Mouse (Mus musculus): ENCODE data around the gene Phf20. TPM values are rescaled to one million over a fixed set of nuclear protein-coding genes. Genes with fewer than 3 reads are reported as not detected.
A peak's percentile ranks its signal among the peaks of the same experiment; 100 is the strongest.

The Phf20 gene
- polyA plus RNA-seq, 2 experiments: 2.9 to 10.1 TPM

- ATAC-seq (ENCODE audit: insufficient read depth) (no peak), DNase-seq (ENCODE audit: low read depth in 3 of 3, low spot score in 3 of 3) (no peak)
- Histone ChIP-seq H3K27me3 (ENCODE audit: control insufficient read depth, insufficient read depth, low read length) (no peaks in the 10 kb centered on the region), H3K4me1 (replicated peaks; ENCODE audit: control insufficient read depth in 2 of 2, insufficient read depth in 2 of 2, low read length in 1 of 2) (peaks cover 0 to 4% of the 10 kb centered on the region in 2 experiments; a peak in 1 of 4 replicates), H3K4me3 (ENCODE audit: insufficient read depth in 1 of 2, low read depth in 2 of 2, low read length in 2 of 2) (no peak overlapping the region), H3K36me3 (replicated peaks; ENCODE audit: control insufficient read depth, insufficient read depth, low read depth) (peaks cover 3% of the 10 kb centered on the region), H3K4me2 (ENCODE audit: low read depth) (no peak overlapping the region), H3K9ac (replicated peaks) (no peak overlapping the region), H3K27ac (no peak overlapping the region), H3K9me3 (ENCODE audit: control insufficient read depth, low read length) (no peaks in the 10 kb centered on the region)
- WGBS (ENCODE audit: insufficient replicate concordance): 75% methylated on average over 3 of the region's 3 CpGs
- TF ChIP-seq CTCF (IDR thresholded peaks at IDR 0.05; ENCODE audit: low read depth) (no peak), EP300 (IDR thresholded peaks at IDR 0.05; ENCODE audit: low read depth) (no peak)
These were observed 101.4 kb downstream of the Phf20 start for GRCm38 (mm10) chr2:156297653-156298052.

DNA sequence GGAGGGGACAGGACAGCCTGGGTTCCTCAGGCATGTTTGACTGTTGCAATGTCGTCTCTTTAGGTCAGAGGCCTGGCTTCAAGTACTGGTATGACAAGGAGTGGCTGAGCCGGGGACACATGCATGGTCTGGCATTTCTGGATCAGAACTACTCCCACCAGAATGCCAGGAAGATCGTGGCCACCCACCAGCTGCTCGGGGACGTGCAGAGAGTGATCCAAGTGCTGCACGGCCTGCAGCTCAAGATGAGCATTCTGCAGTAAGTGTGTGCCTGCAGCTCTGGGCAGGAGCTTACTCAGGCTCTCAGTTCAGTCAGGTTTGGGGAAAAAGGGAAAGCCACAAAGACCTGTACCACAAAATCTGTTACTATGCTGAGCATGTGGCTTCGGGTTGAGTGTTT is 102.2 kb downstream of the Phf20 start:
- 73% methylated on average over 7 of the region's 7 CpGs for WGBS (ENCODE audit: insufficient replicate concordance)
- Histone ChIP-seq H3K9me3 (ENCODE audit: control insufficient read depth, low read length) (no peaks in the 10 kb centered on the region), H3K4me1 (replicated peaks; ENCODE audit: control insufficient read depth in 2 of 2, insufficient read depth in 2 of 2, low read length in 1 of 2) (peaks cover 0 to 4% of the 10 kb centered on the region in 2 experiments; a peak in 1 of 4 replicates), H3K4me3 (ENCODE audit: insufficient read depth in 1 of 2, low read depth in 2 of 2, low read length in 2 of 2) (no peak overlapping the region), H3K27ac (no peak overlapping the region), H3K4me2 (ENCODE audit: low read depth) (no peak overlapping the region), H3K27me3 (ENCODE audit: control insufficient read depth, insufficient read depth, low read length) (no peaks in the 10 kb centered on the region), H3K36me3 (replicated peaks; ENCODE audit: control insufficient read depth, insufficient read depth, low read depth) (peaks cover 3% of the 10 kb centered on the region), H3K9ac (replicated peaks) (no peak overlapping the region)
- ATAC-seq (ENCODE audit: insufficient read depth): no peak
- TF ChIP-seq EP300 (IDR thresholded peaks at IDR 0.05; ENCODE audit: low read depth): no peak
- TF ChIP-seq CTCF (IDR thresholded peaks at IDR 0.05; ENCODE audit: low read depth): no peak
- DNase-seq (ENCODE audit: low read depth in 3 of 3, low spot score in 3 of 3): no peak

DNA sequence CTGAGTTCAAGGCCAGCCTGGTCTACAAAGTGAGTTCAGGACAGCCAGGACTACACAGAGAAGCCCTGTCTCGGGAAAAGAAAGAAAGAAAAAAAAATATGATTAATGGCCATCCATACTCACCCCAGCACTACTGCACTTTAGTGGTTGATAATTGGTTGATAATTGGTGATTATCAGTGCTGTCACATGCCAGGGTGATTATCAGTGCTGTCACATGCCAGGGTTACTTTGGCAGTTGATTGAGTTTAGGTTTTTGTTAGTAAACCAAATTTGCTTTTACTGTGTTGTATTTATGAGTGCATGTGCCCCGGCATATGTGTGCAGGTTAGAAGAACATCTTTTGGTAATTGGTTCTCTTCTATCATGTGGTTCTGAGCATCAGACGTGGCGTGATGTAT is 105.8 kb downstream of the Phf20 start:
- Histone ChIP-seq H3K27ac (no peak overlapping the region), H3K9me3 (ENCODE audit: control insufficient read depth, low read length) (no peaks in the 10 kb centered on the region), H3K4me1 (replicated peaks; ENCODE audit: control insufficient read depth in 2 of 2, insufficient read depth in 2 of 2, low read length in 1 of 2) (peaks cover 0 to 4% of the 10 kb centered on the region in 2 experiments; a peak in 1 of 4 replicates), H3K36me3 (replicated peaks; ENCODE audit: control insufficient read depth, insufficient read depth, low read depth) (peaks cover 3% of the 10 kb centered on the region), H3K4me3 (ENCODE audit: insufficient read depth in 1 of 2, low read depth in 2 of 2, low read length in 2 of 2) (no peak overlapping the region), H3K27me3 (ENCODE audit: control insufficient read depth, insufficient read depth, low read length) (no peaks in the 10 kb centered on the region), H3K4me2 (ENCODE audit: low read depth) (no peak overlapping the region), H3K9ac (replicated peaks) (no peak overlapping the region)
- ATAC-seq (ENCODE audit: insufficient read depth) (0 out of 2 replicates have a peak, but pooled peaks have one; percentile 23), DNase-seq (ENCODE audit: low read depth in 3 of 3, low spot score in 3 of 3) (peak in 1 of 3 experiments; percentile 26)
- WGBS (ENCODE audit: insufficient replicate concordance): 52% methylated on average over 4 of the region's 4 CpGs
- TF ChIP-seq EP300 (IDR thresholded peaks at IDR 0.05; ENCODE audit: low read depth) (peak; percentile 30; the same call in 1 of the 2 replicates), CTCF (IDR thresholded peaks at IDR 0.05; ENCODE audit: low read depth) (no peak)

DNA sequence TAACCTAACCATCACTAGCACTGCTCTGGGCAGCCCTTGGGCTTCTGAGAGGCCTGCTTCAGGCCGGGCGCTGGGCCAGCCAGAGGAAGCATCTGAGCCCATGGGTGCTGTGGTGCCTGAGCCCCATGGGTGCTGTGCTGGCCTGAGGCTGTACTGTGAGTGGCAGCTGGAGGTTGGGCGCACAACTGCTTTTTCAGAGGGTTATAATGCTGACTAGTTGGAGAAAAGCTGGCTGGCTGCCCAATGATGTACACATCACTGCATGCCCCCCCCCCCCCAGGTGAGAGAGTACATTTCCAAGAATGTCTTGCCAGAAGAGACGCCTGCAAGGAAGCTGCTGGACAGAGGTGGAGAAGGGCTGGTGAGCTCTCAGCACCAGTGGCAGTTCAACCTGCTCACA is 108.1 kb downstream of the Phf20 start:
- Histone ChIP-seq H3K4me3 (ENCODE audit: insufficient read depth in 1 of 2, low read depth in 2 of 2, low read length in 2 of 2) (no peak overlapping the region), H3K27me3 (ENCODE audit: control insufficient read depth, insufficient read depth, low read length) (no peaks in the 10 kb centered on the region), H3K9ac (replicated peaks) (no peak overlapping the region), H3K9me3 (ENCODE audit: control insufficient read depth, low read length) (no peaks in the 10 kb centered on the region), H3K36me3 (replicated peaks; ENCODE audit: control insufficient read depth, insufficient read depth, low read depth) (peaks cover 3% of the 10 kb centered on the region), H3K4me1 (replicated peaks; ENCODE audit: control insufficient read depth in 2 of 2, insufficient read depth in 2 of 2, low read length in 1 of 2) (peaks cover 0 to 4% of the 10 kb centered on the region in 2 experiments; a peak in 1 of 4 replicates), H3K4me2 (ENCODE audit: low read depth) (no peak overlapping the region), H3K27ac (no peak overlapping the region)
- WGBS (ENCODE audit: insufficient replicate concordance): 66% methylated on average over 4 of the region's 4 CpGs
- no peak for TF ChIP-seq CTCF (IDR thresholded peaks at IDR 0.05; ENCODE audit: low read depth)
- TF ChIP-seq EP300 (IDR thresholded peaks at IDR 0.05; ENCODE audit: low read depth): no peak
- ATAC-seq (ENCODE audit: insufficient read depth): no peak
- DNase-seq (ENCODE audit: low read depth in 3 of 3, low spot score in 3 of 3): no peak

DNA sequence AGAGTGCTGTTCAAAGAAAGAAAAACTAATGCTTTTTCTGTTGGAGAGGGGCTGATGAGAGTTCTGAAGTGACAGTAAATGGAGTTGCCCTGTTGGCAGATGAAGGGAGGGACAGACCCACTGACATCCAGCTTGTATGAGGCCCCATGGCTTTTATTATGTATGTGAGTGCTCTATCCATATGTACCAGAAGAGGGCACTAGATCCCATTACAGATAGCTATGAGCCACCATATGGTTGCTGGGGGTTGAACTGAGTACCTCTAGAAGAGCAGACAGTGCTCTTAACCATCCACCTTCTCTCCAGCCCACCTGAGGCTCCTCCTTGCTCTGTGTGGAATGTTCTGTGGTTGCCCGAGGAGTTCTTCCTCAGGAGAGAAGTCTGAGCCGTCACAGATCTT is 109.6 kb downstream of the Phf20 start:
- 61% methylated on average over 2 of the region's 2 CpGs for WGBS (ENCODE audit: insufficient replicate concordance)
- no peaks in the 10 kb centered on the region for H3K27me3 ChIP-seq (ENCODE audit: control insufficient read depth, insufficient read depth, low read length)
- TF ChIP-seq EP300 (IDR thresholded peaks at IDR 0.05; ENCODE audit: low read depth): no peak
- peak; percentile 66 for TF ChIP-seq CTCF (IDR thresholded peaks at IDR 0.05; ENCODE audit: low read depth)
- no peak overlapping the region for H3K4me2 ChIP-seq (ENCODE audit: low read depth)
- no peak overlapping the region for H3K4me3 ChIP-seq (ENCODE audit: insufficient read depth in 1 of 2, low read depth in 2 of 2, low read length in 2 of 2)
- no peak overlapping the region for H3K9ac ChIP-seq (replicated peaks)
- no peaks in the 10 kb centered on the region for H3K9me3 ChIP-seq (ENCODE audit: control insufficient read depth, low read length)
- peak in 1 of 3 experiments; percentile 15 for DNase-seq (ENCODE audit: low read depth in 3 of 3, low spot score in 3 of 3)
- H3K4me1 ChIP-seq (replicated peaks; ENCODE audit: control insufficient read depth in 2 of 2, insufficient read depth in 2 of 2, low read length in 1 of 2): peaks cover 0 to 4% of the 10 kb centered on the region in 2 experiments; a peak in 1 of 4 replicates
- peak; percentile 28; the same call in 1 of the 2 replicates for ATAC-seq (ENCODE audit: insufficient read depth)
- no peak overlapping the region for H3K27ac ChIP-seq
- peaks cover 1% of the 10 kb centered on the region for H3K36me3 ChIP-seq (replicated peaks; ENCODE audit: control insufficient read depth, insufficient read depth, low read depth)

All from liver, embryonic 14.5 days (tissue).